Mouse (Mus musculus): ENCODE measurements around the gene Parpbp. TPM values are rescaled to one million over a fixed set of nuclear protein-coding genes. Genes with fewer than 3 reads are reported as not detected.

Gene Parpbp
- 1.1 and 1.2 TPM in 2 replicates for polyA plus RNA-seq (2012; rRNA removed)

- WGBS: under 1% methylated on average over 53 of the region's 53 CpGs
- peak; percentile 42 for DNase-seq (ENCODE audit: low read depth, low spot score)
Measured at GRCm38 (mm10) chr10:88146707-88147477, at the start of gene Parpbp, which contains the start of gene Nup37. Gene Parpbp (minus strand): TSS chr10:88146941. Gene Nup37 (plus strand): TSS chr10:88146992.

GRCm38 (mm10) chr10:88167438-88168077, 20.8 kb upstream of the Parpbp start:
- 42% methylated on average over 7 of the region's 7 CpGs for WGBS
- DNase-seq (ENCODE audit: low read depth, low spot score): no peak

- no peak for DNase-seq (ENCODE audit: low read depth, low spot score)
- 92% methylated on average over 3 of the region's 3 CpGs for WGBS
Measured at GRCm38 (mm10) chr10:88166158-88166557, 19.4 kb upstream of the Parpbp start.

- WGBS: 98% methylated on average over 5 of the region's 5 CpGs
- no peak for DNase-seq (ENCODE audit: low read depth, low spot score)
Measured at GRCm38 (mm10) chr10:88162676-88163075, 15.9 kb upstream of the Parpbp start.

- 93% methylated on average over 2 of the region's 2 CpGs for WGBS
- no peak for DNase-seq (ENCODE audit: low read depth, low spot score)
Measured at GRCm38 (mm10) chr10:88162096-88162495, 15.4 kb upstream of the Parpbp start.

- 89% methylated on average over 6 of the region's 6 CpGs for WGBS
- no peak for DNase-seq (ENCODE audit: low read depth, low spot score)
Measured at GRCm38 (mm10) chr10:88151658-88152057, 4.9 kb upstream of the Parpbp start.

GRCm38 (mm10) chr10:88150381-88150780, 3.6 kb upstream of the Parpbp start:
- DNase-seq (ENCODE audit: low read depth, low spot score): no peak
- 80% methylated on average over 4 of the region's 4 CpGs for WGBS

GRCm38 (mm10) chr10:88146187-88146586, 554 bp downstream of the Parpbp start:
- no peak for DNase-seq (ENCODE audit: low read depth, low spot score)
- WGBS: 8% methylated on average over 7 of the region's 7 CpGs

- no peak for DNase-seq (ENCODE audit: low read depth, low spot score)
- 97% methylated on average over 16 of the region's 16 CpGs for WGBS
Measured at GRCm38 (mm10) chr10:88135630-88136029, 11.1 kb downstream of the Parpbp start.

GRCm38 (mm10) chr10:88119721-88120120, 27.0 kb downstream of the Parpbp start:
- no peak for DNase-seq (ENCODE audit: low read depth, low spot score)

- 84% methylated on average over 2 of the region's 2 CpGs for WGBS
- DNase-seq (ENCODE audit: low read depth, low spot score): no peak
Measured at GRCm38 (mm10) chr10:88113290-88113689, 33.5 kb downstream of the Parpbp start.

- WGBS: 87% methylated on average over 2 of the region's 2 CpGs
- no peak for DNase-seq (ENCODE audit: low read depth, low spot score)
Measured at GRCm38 (mm10) chr10:88106169-88106568, 40.6 kb downstream of the Parpbp start.

- no peak for DNase-seq (ENCODE audit: low read depth, low spot score)
- WGBS: 77% methylated on average over 5 of the region's 5 CpGs
Measured at GRCm38 (mm10) chr10:88090772-88091171, 56.0 kb downstream of the Parpbp start, which contains the start of gene Pmch. Gene Pmch (plus strand): TSS chr10:88091072.

- 65% methylated on average over 3 of the region's 3 CpGs for WGBS
Measured at GRCm38 (mm10) chr10:88067377-88067776, 79.4 kb downstream of the Parpbp start.

GRCm38 (mm10) chr10:88064872-88065271, 81.9 kb downstream of the Parpbp start:
- WGBS: 45% methylated on average over 2 of the region's 2 CpGs
- DNase-seq (ENCODE audit: low read depth, low spot score): no peak

More at GRCm38 (mm10) chr10:88067377-88067776, 79.4 kb downstream of the Parpbp start:
- no peak for DNase-seq (ENCODE audit: low read depth, low spot score)

- 91% methylated on average over 4 of the region's 4 CpGs for WGBS
Measured at GRCm38 (mm10) chr10:88063436-88063835, 83.3 kb downstream of the Parpbp start.

GRCm38 (mm10) chr10:88056950-88057649, 89.6 kb downstream of the Parpbp start:
- WGBS: 47% methylated on average over 14 of the region's 14 CpGs
- DNase-seq (ENCODE audit: low read depth, low spot score): no peak

More at GRCm38 (mm10) chr10:88063436-88063835, 83.3 kb downstream of the Parpbp start:
- DNase-seq (ENCODE audit: low read depth, low spot score): no peak

GRCm38 (mm10) chr10:88054233-88054985, 92.3 kb downstream of the Parpbp start:
- WGBS: 73% methylated on average over 14 of the region's 14 CpGs
- DNase-seq (ENCODE audit: low read depth, low spot score): no peak

- 69% methylated on average over 11 of the region's 11 CpGs for WGBS
- DNase-seq (ENCODE audit: low read depth, low spot score): no peak
Measured at GRCm38 (mm10) chr10:88046098-88046771, 100.5 kb downstream of the Parpbp start.

Measured in large intestine, adult 2 months (tissue).